Mouse (Mus musculus) forebrain, embryonic 16.5 days (tissue): Measurements from ENCODE around the gene Trmt112. TPM values are rescaled to one million over a fixed set of nuclear protein-coding genes. Genes with fewer than 3 reads are reported as not detected.

ENCODE experiments used
- ATAC-seq: fragments of 200-750 bp; cut with Nextera tagmentation; 2 replicates; pipeline ENCODE4 v1.8.0; 2017; ENCODE audit warnings: mild to moderate bottlenecking, moderate library complexity
- H3K27ac ChIP-seq: fragments of 300-500 bp; sonication (generic); 2 replicates; pipeline ENCODE4 v1.5.1; 2014; ENCODE audit warnings: low read length, control low read depth
- H3K27me3 ChIP-seq: fragments of 300-500 bp; sonication (generic); replicated peaks from 2 replicates; pipeline ENCODE4 v1.6.1; 2014; ENCODE audit warnings: low read length; ENCODE audit not compliant: control insufficient read depth, insufficient read depth
- H3K36me3 ChIP-seq: fragments of 300-500 bp; sonication (generic); 2 replicates; pipeline ENCODE4 v1.6.1; 2014; ENCODE audit not compliant: control insufficient read depth, insufficient read depth
- H3K4me1 ChIP-seq: fragments of 300-500 bp; sonication (generic); replicated peaks from 2 replicates; pipeline ENCODE4 v1.6.1; 2014; ENCODE audit warnings: low read length; ENCODE audit not compliant: control insufficient read depth, insufficient read depth
- H3K4me2 ChIP-seq: fragments of 300-500 bp; sonication (generic); 2 replicates; pipeline ENCODE4 v1.6.1; 2014; ENCODE audit warnings: mild to moderate bottlenecking, low read length, control low read depth
- H3K4me3 ChIP-seq: fragments of 300-500 bp; sonication (generic); replicated peaks from 2 replicates; pipeline ENCODE4 v1.5.1; 2014; ENCODE audit warnings: mild to moderate bottlenecking, low read length, control low read depth
- H3K9ac ChIP-seq: fragments of 300-500 bp; sonication (generic); replicated peaks from 2 replicates; pipeline ENCODE4 v1.6.1; 2014; ENCODE audit warnings: low read depth, low read length, control low read depth
- H3K9me3 ChIP-seq: fragments of 300-500 bp; sonication (generic); 2 replicates; pipeline ENCODE4 v1.6.1; 2016; ENCODE audit warnings: low read length; ENCODE audit not compliant: control insufficient read depth
- WGBS: fragments of 180-500 bp; shearing (Covaris S2); extraction: QIAGEN DNeasy Blood & Tissue Kit; methylation state at CpG from one replicate; pipeline ENCODE4 v1.1.7; 2014; 5-methylcytosine and 5-hydroxymethylcytosine counted together
- polyA plus RNA-seq: library from polyadenylated mRNA; unstranded; fragments of >200 nt; fragmentation: Nextera tagmentation; extraction: Ambion mirVana; gene quantifications from 2 replicates; pipeline ENCODE4 v1.2.1, GENCODE M21; 2015

The Trmt112 gene
- polyA plus RNA-seq, 1 experiment from 2014 or later: 104 TPM

GRCm38 (mm10) chr19:6932018-6932417 is 22.5 kb downstream of the Trmt112 start:
- Histone ChIP-seq H3K9ac (no peak overlapping the region), H3K4me3 (no peak overlapping the region), H3K4me1 (peaks cover 14% of the 10 kb centered on the region), H3K27ac (no peak overlapping the region), H3K36me3 (no peaks in the 10 kb centered on the region), H3K27me3 (peaks cover 68% of the 10 kb centered on the region), H3K4me2 (no peak overlapping the region), H3K9me3 (no peaks in the 10 kb centered on the region)
- no peak for ATAC-seq
- 39% methylated on average over 1 of the region's 1 CpGs for WGBS

- Histone ChIP-seq H3K9me3 (no peaks in the 10 kb centered on the region), H3K4me3 (no peak overlapping the region), H3K27me3 (peaks cover 59% of the 10 kb centered on the region), H3K4me2 (no peak overlapping the region; the same call in 1 of the 2 replicates), H3K4me1 (peaks cover 12% of the 10 kb centered on the region), H3K27ac (no peak overlapping the region), H3K9ac (no peak overlapping the region), H3K36me3 (no peaks in the 10 kb centered on the region)
- WGBS: 18% methylated on average over 4 of the region's 4 CpGs
- ATAC-seq: no peak
Observed at GRCm38 (mm10) chr19:6933102-6933435, 23.6 kb downstream of the Trmt112 start.

GRCm38 (mm10) chr19:6933436-6934194 is 24.1 kb downstream of the Trmt112 start:
- Histone ChIP-seq H3K4me2 (peak overlapping the region; percentile 65), H3K36me3 (no peaks in the 10 kb centered on the region), H3K9ac (peak overlapping the region; percentile 60), H3K9me3 (no peaks in the 10 kb centered on the region), H3K27ac (no peak overlapping the region), H3K27me3 (peaks cover 59% of the 10 kb centered on the region), H3K4me1 (peaks cover 14% of the 10 kb centered on the region), H3K4me3 (peak overlapping the region; percentile 47)
- peak; percentile 51 for ATAC-seq
- 1% methylated on average over 57 of the region's 58 CpGs for WGBS

- Histone ChIP-seq H3K27me3 (peaks cover 56% of the 10 kb centered on the region), H3K4me1 (peaks cover 22% of the 10 kb centered on the region), H3K9ac (peak within 1 kb of the TSS; percentile 60), H3K9me3 (no peaks in the 10 kb centered on the region), H3K4me3 (peak within 1 kb of the TSS; percentile 47), H3K4me2 (peak within 1 kb of the TSS; percentile 65), H3K27ac (no peak within 1 kb of the TSS), H3K36me3 (no peaks in the 10 kb centered on the region)
- 8% methylated on average over 23 of the region's 23 CpGs for WGBS
- no peak for ATAC-seq
Observed at GRCm38 (mm10) chr19:6934195-6934977, 24.9 kb downstream of the Trmt112 start, which contains the start of gene Kcnk4. TSS of gene Kcnk4 (minus strand) at chr19:6934515.

GRCm38 (mm10) chr19:6936299-6936698 is 26.8 kb downstream of the Trmt112 start:
- 23% methylated on average over 3 of the region's 3 CpGs for WGBS
- no peaks in the 10 kb centered on the region for H3K9me3 ChIP-seq
- ATAC-seq: no peak
- no peak overlapping the region for H3K4me3 ChIP-seq
- H3K4me1 ChIP-seq: peaks cover 39% of the 10 kb centered on the region
- no peaks in the 10 kb centered on the region for H3K36me3 ChIP-seq
- H3K9ac ChIP-seq: no peak overlapping the region
- no peak overlapping the region for H3K4me2 ChIP-seq
- H3K27ac ChIP-seq: no peak overlapping the region
- H3K27me3 ChIP-seq: peaks cover 46% of the 10 kb centered on the region

- Histone ChIP-seq H3K4me3 (no peak overlapping the region), H3K9me3 (no peaks in the 10 kb centered on the region), H3K9ac (no peak overlapping the region), H3K4me1 (peaks cover 42% of the 10 kb centered on the region), H3K36me3 (no peaks in the 10 kb centered on the region), H3K27ac (no peak overlapping the region), H3K4me2 (no peak overlapping the region), H3K27me3 (peaks cover 34% of the 10 kb centered on the region)
- ATAC-seq: no peak
- 74% methylated on average over 16 of the region's 16 CpGs for WGBS
Observed at GRCm38 (mm10) chr19:6937541-6938465, 28.3 kb downstream of the Trmt112 start.

- Histone ChIP-seq H3K4me3 (no peak overlapping the region), H3K36me3 (no peaks in the 10 kb centered on the region), H3K27me3 (peaks cover 19% of the 10 kb centered on the region), H3K4me1 (peaks cover 34% of the 10 kb centered on the region), H3K9me3 (no peaks in the 10 kb centered on the region), H3K4me2 (peak overlapping the region; percentile 99), H3K9ac (no peak overlapping the region), H3K27ac (no peak overlapping the region)
- ATAC-seq: no peak
- 87% methylated on average over 20 of the region's 20 CpGs for WGBS
Observed at GRCm38 (mm10) chr19:6939106-6940002, 29.9 kb downstream of the Trmt112 start.
